Mouse (Mus musculus) neural tube, embryonic 13.5 days (tissue): Measurements from ENCODE around the gene Mre11a. TPM values are rescaled to one million over a fixed set of nuclear protein-coding genes. Genes with fewer than 3 reads are reported as not detected.
A peak's percentile ranks its signal among the peaks of the same experiment; 100 is the strongest.

ENCODE experiments used
- ATAC-seq: fragments of 200-750 bp; cut with Nextera tagmentation; 2 replicates; pipeline ENCODE4 v1.8.0; 2017; ENCODE audit warnings: low read depth, mild to moderate bottlenecking, moderate TSS enrichment, moderate library complexity
- H3K27ac ChIP-seq: fragments of 300-500 bp; sonication (generic); replicated peaks from 2 replicates; pipeline ENCODE4 v1.5.1; 2015; ENCODE audit warnings: moderate library complexity, mild to moderate bottlenecking, inconsistent platforms
- H3K27me3 ChIP-seq: fragments of 300-500 bp; sonication (generic); 2 replicates; pipeline ENCODE4 v1.6.1; 2015; ENCODE audit warnings: mild to moderate bottlenecking, inconsistent platforms
- H3K36me3 ChIP-seq: fragments of 300-500 bp; sonication (generic); 2 replicates; pipeline ENCODE4 v1.6.1; 2015; ENCODE audit warnings: mild to moderate bottlenecking, inconsistent platforms
- H3K4me1 ChIP-seq: fragments of 300-500 bp; sonication (generic); replicated peaks from 2 replicates; pipeline ENCODE4 v1.6.1; 2015; ENCODE audit warnings: inconsistent platforms
- H3K4me2 ChIP-seq: fragments of 300-500 bp; sonication (generic); 2 replicates; pipeline ENCODE4 v1.6.1; 2015; ENCODE audit warnings: inconsistent platforms, mild to moderate bottlenecking, moderate library complexity
- H3K4me3 ChIP-seq: fragments of 300-500 bp; sonication (generic); 2 replicates; pipeline ENCODE4 v1.5.1; 2015; ENCODE audit warnings: mild to moderate bottlenecking, inconsistent platforms
- H3K9ac ChIP-seq: fragments of 300-500 bp; sonication (generic); 2 replicates; pipeline ENCODE4 v1.6.1; 2015; ENCODE audit warnings: moderate library complexity, mild to moderate bottlenecking, inconsistent platforms
- H3K9me3 ChIP-seq: fragments of 300-500 bp; sonication (generic); 2 replicates; pipeline ENCODE4 v1.6.1; 2016; ENCODE audit warnings: inconsistent platforms
- WGBS: fragments of 180-500 bp; shearing (Covaris S2); methylation state at CpG from one replicate; pipeline ENCODE4 v1.1.7; 2015; 5-methylcytosine and 5-hydroxymethylcytosine counted together
- polyA plus RNA-seq: library from polyadenylated mRNA; unstranded; fragments of >200 nt; fragmentation: Nextera tagmentation; extraction: Ambion mirVana; gene quantifications from 2 replicates; pipeline ENCODE4 v1.2.1, GENCODE M21; 2015

The Mre11a gene
- polyA plus RNA-seq, 1 experiment from 2014 or later = 11.0 TPM

- WGBS = 94% methylated on average over 6 of the region's 6 CpGs
- H3K4me1 ChIP-seq = peaks cover 8% of the 10 kb centered on the region
- H3K4me3 ChIP-seq = no peak overlapping the region
- no peak overlapping the region for H3K4me2 ChIP-seq
- H3K27ac ChIP-seq = no peak overlapping the region
- H3K9me3 ChIP-seq = no peaks in the 10 kb centered on the region
- peaks cover 51% of the 10 kb centered on the region for H3K36me3 ChIP-seq
- no peaks in the 10 kb centered on the region for H3K27me3 ChIP-seq
- H3K9ac ChIP-seq = no peak overlapping the region
- no peak for ATAC-seq
Measured at GRCm38 (mm10) chr9:14835335-14836075, 51.1 kb downstream of the Mre11a start.

GRCm38 (mm10) chr9:14839527-14839926 lies 55.1 kb downstream of the Mre11a start:
- Histone ChIP-seq H3K4me2 (no peak overlapping the region), H3K27me3 (no peaks in the 10 kb centered on the region), H3K36me3 (peaks cover 21% of the 10 kb centered on the region), H3K4me3 (no peak overlapping the region), H3K4me1 (peaks cover 12% of the 10 kb centered on the region), H3K9ac (no peak overlapping the region), H3K27ac (no peak overlapping the region), H3K9me3 (no peaks in the 10 kb centered on the region)
- 33% methylated on average over 7 of the region's 7 CpGs for WGBS
- ATAC-seq = peak; percentile 85

- Histone ChIP-seq H3K36me3 (peaks cover 17% of the 10 kb centered on the region), H3K4me1 (peaks cover 12% of the 10 kb centered on the region), H3K27me3 (no peaks in the 10 kb centered on the region), H3K4me2 (no peak overlapping the region), H3K9me3 (no peaks in the 10 kb centered on the region), H3K4me3 (no peak overlapping the region), H3K9ac (no peak overlapping the region), H3K27ac (no peak overlapping the region)
- ATAC-seq = no peak
- 75% methylated on average over 5 of the region's 5 CpGs for WGBS
Measured at GRCm38 (mm10) chr9:14839970-14840369, 55.5 kb downstream of the Mre11a start.

- Histone ChIP-seq H3K27me3 (no peaks in the 10 kb centered on the region), H3K4me1 (peaks cover 12% of the 10 kb centered on the region), H3K9ac (no peak overlapping the region), H3K27ac (no peak overlapping the region), H3K4me3 (no peak overlapping the region), H3K36me3 (no peaks in the 10 kb centered on the region), H3K9me3 (no peaks in the 10 kb centered on the region), H3K4me2 (no peak overlapping the region)
- no peak for ATAC-seq
- 79% methylated on average over 10 of the region's 10 CpGs for WGBS
Measured at GRCm38 (mm10) chr9:14841878-14842761, 57.7 kb downstream of the Mre11a start.

- H3K4me1 ChIP-seq = peaks cover 12% of the 10 kb centered on the region
- H3K9me3 ChIP-seq = no peaks in the 10 kb centered on the region
- no peaks in the 10 kb centered on the region for H3K27me3 ChIP-seq
- no peaks in the 10 kb centered on the region for H3K36me3 ChIP-seq
- 94% methylated on average over 6 of the region's 6 CpGs for WGBS
- no peak for ATAC-seq
- H3K4me3 ChIP-seq = no peak overlapping the region
- no peak overlapping the region for H3K9ac ChIP-seq
- H3K4me2 ChIP-seq = no peak overlapping the region
- H3K27ac ChIP-seq = no peak overlapping the region
Measured at GRCm38 (mm10) chr9:14843311-14843857, 58.9 kb downstream of the Mre11a start.

GRCm38 (mm10) chr9:14843901-14844300 lies 59.4 kb downstream of the Mre11a start:
- WGBS = 99% methylated on average over 3 of the region's 3 CpGs
- ATAC-seq = no peak
- Histone ChIP-seq H3K9me3 (no peaks in the 10 kb centered on the region), H3K4me3 (no peak overlapping the region), H3K36me3 (no peaks in the 10 kb centered on the region), H3K27me3 (no peaks in the 10 kb centered on the region), H3K4me1 (peaks cover 12% of the 10 kb centered on the region), H3K27ac (no peak overlapping the region), H3K4me2 (no peak overlapping the region), H3K9ac (no peak overlapping the region)

- H3K27me3 ChIP-seq = no peaks in the 10 kb centered on the region
- no peak for ATAC-seq
- H3K9me3 ChIP-seq = 0 out of 2 replicates have a peak, but pooled peaks cover 2% of the 10 kb centered on the region
- H3K27ac ChIP-seq = no peak overlapping the region
- 51% methylated on average over 5 of the region's 5 CpGs for WGBS
- no peak overlapping the region for H3K4me2 ChIP-seq
- H3K4me3 ChIP-seq = no peak overlapping the region
- H3K4me1 ChIP-seq = peaks cover 4% of the 10 kb centered on the region; the same call in 1 of the 2 replicates
- H3K36me3 ChIP-seq = no peaks in the 10 kb centered on the region
- H3K9ac ChIP-seq = no peak overlapping the region
Measured at GRCm38 (mm10) chr9:14846428-14846827, 62.0 kb downstream of the Mre11a start.

- no peaks in the 10 kb centered on the region for H3K36me3 ChIP-seq
- no peak overlapping the region for H3K27ac ChIP-seq
- H3K9ac ChIP-seq = no peak overlapping the region
- H3K9me3 ChIP-seq = peaks cover 9% of the 10 kb centered on the region; the same call in 1 of the 2 replicates
- 78% methylated on average over 1 of the region's 1 CpGs for WGBS
- no peak for ATAC-seq
- H3K4me3 ChIP-seq = no peak overlapping the region
- no peak overlapping the region for H3K4me2 ChIP-seq
- no peaks in the 10 kb centered on the region for H3K4me1 ChIP-seq
- no peaks in the 10 kb centered on the region for H3K27me3 ChIP-seq
Measured at GRCm38 (mm10) chr9:14848267-14848935, 63.9 kb downstream of the Mre11a start.

- Histone ChIP-seq H3K4me1 (peaks cover 1% of the 10 kb centered on the region; the same call in 1 of the 2 replicates), H3K36me3 (no peaks in the 10 kb centered on the region), H3K9me3 (peaks cover 9% of the 10 kb centered on the region; the same call in 1 of the 2 replicates), H3K27ac (no peak overlapping the region), H3K9ac (no peak overlapping the region), H3K27me3 (peaks cover 20% of the 10 kb centered on the region), H3K4me3 (no peak overlapping the region), H3K4me2 (no peak overlapping the region)
- ATAC-seq = no peak
- 51% methylated on average over 4 of the region's 4 CpGs for WGBS
Measured at GRCm38 (mm10) chr9:14854585-14854984, 70.1 kb downstream of the Mre11a start.

- ATAC-seq = no peak
- 48% methylated on average over 4 of the region's 4 CpGs for WGBS
- H3K4me2 ChIP-seq = no peak overlapping the region
Measured at GRCm38 (mm10) chr9:14856922-14857654, 72.6 kb downstream of the Mre11a start.

GRCm38 (mm10) chr9:14858170-14858706 lies 73.8 kb downstream of the Mre11a start:
- H3K27me3 ChIP-seq = peaks cover 53% of the 10 kb centered on the region
- H3K27ac ChIP-seq = no peak overlapping the region
- H3K4me2 ChIP-seq = no peak overlapping the region
- no peak overlapping the region for H3K4me3 ChIP-seq
- no peaks in the 10 kb centered on the region for H3K9me3 ChIP-seq
- H3K4me1 ChIP-seq = peaks cover 10% of the 10 kb centered on the region
- H3K9ac ChIP-seq = no peak overlapping the region
- WGBS = 82% methylated on average over 7 of the region's 7 CpGs
- H3K36me3 ChIP-seq = no peaks in the 10 kb centered on the region
- no peak for ATAC-seq

More at GRCm38 (mm10) chr9:14856922-14857654, 72.6 kb downstream of the Mre11a start:
- Histone ChIP-seq H3K9ac (no peak overlapping the region), H3K27ac (no peak overlapping the region), H3K27me3 (peaks cover 45% of the 10 kb centered on the region), H3K4me3 (no peak overlapping the region), H3K4me1 (peaks cover 10% of the 10 kb centered on the region), H3K9me3 (peaks cover under 1% of the 10 kb centered on the region; the same call in 1 of the 2 replicates), H3K36me3 (no peaks in the 10 kb centered on the region)
